Mouse (Mus musculus): ENCODE results near the gene Ubr3.

DNA sequence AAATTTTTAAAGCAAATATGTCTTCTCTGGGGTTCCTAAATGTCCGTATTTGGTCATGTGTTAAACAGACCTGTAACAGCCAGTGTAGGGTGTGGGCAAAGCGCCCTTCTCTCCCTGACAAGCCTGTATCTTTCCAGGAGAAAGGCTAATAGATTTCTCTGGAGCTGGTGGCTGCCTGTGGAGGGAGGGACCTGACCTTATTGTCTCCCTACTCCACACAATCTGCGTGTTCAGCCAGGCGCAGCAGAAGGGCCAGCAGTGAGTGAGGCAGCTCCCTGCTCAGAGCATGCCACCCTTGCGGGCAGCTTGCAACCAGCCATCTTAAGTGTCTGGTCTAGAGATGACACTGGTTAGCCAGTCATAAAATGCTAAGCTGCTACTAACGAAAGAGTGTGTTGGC, 147.4 kb downstream of the Ubr3 start:
- no peak for TF ChIP-seq CTCF (IDR thresholded peaks at IDR 0.05; ENCODE audit: borderline replicate concordance, insufficient read depth, low read depth, low read length)
- no peak for TF ChIP-seq POLR2A (IDR thresholded peaks at IDR 0.05; ENCODE audit: borderline replicate concordance, insufficient read depth, low read length)

All from cerebellum, adult 2 months (tissue).